Mouse (Mus musculus): ENCODE measurements around the gene Sox5. TPM values are rescaled to one million over a fixed set of nuclear protein-coding genes. Genes with fewer than 3 reads are reported as not detected.

The Sox5 gene
- polyA plus RNA-seq, 1 experiment: 0.85 TPM

DNA sequence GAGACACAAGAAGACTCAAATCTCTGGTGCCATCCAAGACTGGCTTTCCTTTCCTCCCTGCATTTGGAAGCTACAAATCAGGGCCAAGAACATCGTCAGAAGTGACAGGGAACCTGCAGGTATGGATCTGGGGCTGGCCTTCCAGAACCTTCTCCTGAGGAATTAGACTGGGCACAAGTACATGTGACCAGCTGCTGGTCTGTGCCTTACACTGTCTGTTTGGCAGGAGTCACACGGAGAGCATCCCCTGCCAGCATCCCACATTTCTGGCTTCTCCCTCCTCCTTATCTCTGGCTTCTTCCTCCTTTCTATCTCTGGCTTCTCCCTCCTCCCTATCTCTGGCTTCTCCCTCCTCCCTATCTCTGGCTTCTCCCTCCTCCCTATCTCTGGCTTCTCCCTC lies 263.0 kb downstream of the Sox5 start:
- no peak overlapping the region for H3K4me3 ChIP-seq (ENCODE audit: low read depth, low read length)
- H3K27me3 ChIP-seq (ENCODE audit: control insufficient read depth, insufficient read depth, low read length): no peaks in the 10 kb centered on the region
- 84% methylated on average over 2 of the region's 2 CpGs for WGBS
- no peaks in the 10 kb centered on the region for H3K36me3 ChIP-seq (ENCODE audit: control insufficient read depth, insufficient read depth, low read length)
- H3K4me1 ChIP-seq (ENCODE audit: control insufficient read depth, insufficient read depth, insufficient read length, low read length): no peaks in the 10 kb centered on the region
- no peak for TF ChIP-seq CTCF (IDR thresholded peaks at IDR 0.05; ENCODE audit: extremely low read depth, insufficient read length, insufficient replicate concordance, low read depth, low read length)
- TF ChIP-seq POLR2A (IDR thresholded peaks at IDR 0.05; ENCODE audit: low read depth, low read length): no peak
- H3K27ac ChIP-seq (ENCODE audit: insufficient read depth, low read depth, low read length): no peak overlapping the region

DNA sequence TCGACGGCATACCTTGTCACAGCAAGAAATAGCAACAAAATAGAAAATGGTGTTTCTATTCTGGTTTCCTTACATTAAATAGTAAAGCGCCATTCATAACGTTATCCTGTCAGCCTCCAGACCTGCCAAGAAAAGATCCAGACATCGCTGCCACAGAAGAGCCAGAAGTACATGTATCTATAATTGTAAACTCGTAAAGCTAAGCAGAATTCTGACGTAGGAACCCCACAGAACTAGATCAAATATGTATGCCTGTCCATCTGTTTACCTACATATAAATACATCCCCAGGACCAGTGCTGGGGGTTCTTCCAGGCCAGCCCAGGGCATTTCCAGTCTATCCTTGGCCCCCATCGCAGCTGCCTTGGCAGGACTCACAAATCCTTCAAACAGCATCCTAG lies 265.9 kb downstream of the Sox5 start:
- Histone ChIP-seq H3K4me3 (ENCODE audit: low read depth, low read length) (no peak overlapping the region), H3K36me3 (ENCODE audit: control insufficient read depth, insufficient read depth, low read length) (no peaks in the 10 kb centered on the region), H3K27ac (ENCODE audit: insufficient read depth, low read depth, low read length) (no peak overlapping the region), H3K27me3 (ENCODE audit: control insufficient read depth, insufficient read depth, low read length) (no peaks in the 10 kb centered on the region), H3K4me1 (ENCODE audit: control insufficient read depth, insufficient read depth, insufficient read length, low read length) (no peaks in the 10 kb centered on the region; the same call in 1 of the 2 replicates)
- 86% methylated on average over 8 of the region's 8 CpGs for WGBS
- TF ChIP-seq CTCF (IDR thresholded peaks at IDR 0.05; ENCODE audit: extremely low read depth, insufficient read length, insufficient replicate concordance, low read depth, low read length) (no peak), POLR2A (IDR thresholded peaks at IDR 0.05; ENCODE audit: low read depth, low read length) (no peak)

DNA sequence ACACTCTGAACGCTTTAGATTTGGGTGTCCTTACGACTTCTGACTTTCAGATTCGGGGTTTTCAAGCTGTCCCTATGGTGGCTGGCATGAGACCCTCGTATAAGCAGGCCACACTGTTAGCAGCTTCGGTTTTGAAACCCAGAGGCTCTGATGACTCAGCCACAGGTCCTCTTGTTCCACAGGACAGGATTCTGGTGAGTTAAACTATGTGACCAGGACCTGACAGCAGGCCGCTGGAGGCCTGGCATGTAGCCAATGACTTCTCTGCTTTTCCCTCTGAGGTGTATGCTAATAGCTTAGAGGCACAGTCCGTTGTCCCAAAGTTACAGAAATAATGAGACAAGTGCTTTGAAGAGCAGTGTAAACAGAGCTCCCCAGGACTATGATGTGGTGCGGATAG lies 268.0 kb downstream of the Sox5 start:
- TF ChIP-seq CTCF (IDR thresholded peaks at IDR 0.05; ENCODE audit: extremely low read depth, insufficient read length, insufficient replicate concordance, low read depth, low read length) (no peak), POLR2A (IDR thresholded peaks at IDR 0.05; ENCODE audit: low read depth, low read length) (no peak)
- WGBS: 56% methylated on average over 8 of the region's 8 CpGs
- no peaks in the 10 kb centered on the region; the same call in 1 of the 2 replicates for H3K4me1 ChIP-seq (ENCODE audit: control insufficient read depth, insufficient read depth, insufficient read length, low read length)
- H3K27ac ChIP-seq (ENCODE audit: insufficient read depth, low read depth, low read length): no peak overlapping the region
- no peaks in the 10 kb centered on the region for H3K27me3 ChIP-seq (ENCODE audit: control insufficient read depth, insufficient read depth, low read length)
- H3K36me3 ChIP-seq (ENCODE audit: control insufficient read depth, insufficient read depth, low read length): no peaks in the 10 kb centered on the region
- H3K4me3 ChIP-seq (ENCODE audit: low read depth, low read length): no peak overlapping the region

DNA sequence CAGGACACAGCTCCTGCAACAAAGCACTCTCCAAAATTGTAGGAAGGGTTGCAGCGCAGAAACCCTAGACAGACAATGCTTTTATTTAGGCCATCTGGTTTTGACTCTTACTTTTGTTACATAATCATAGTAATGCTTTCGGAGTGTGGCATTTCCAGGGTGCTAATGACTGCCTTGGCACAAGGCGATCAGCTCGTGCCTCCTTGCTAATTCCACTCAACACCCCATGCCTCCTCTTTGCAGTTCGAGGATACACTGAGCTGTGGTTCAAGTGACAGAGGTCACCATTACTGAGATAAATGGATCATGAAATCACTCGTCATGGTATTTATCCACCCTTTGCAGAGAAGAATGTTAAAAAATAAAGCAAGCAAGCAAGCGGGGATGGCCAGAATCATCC lies 269.9 kb downstream of the Sox5 start:
- 85% methylated on average over 7 of the region's 7 CpGs for WGBS

DNA sequence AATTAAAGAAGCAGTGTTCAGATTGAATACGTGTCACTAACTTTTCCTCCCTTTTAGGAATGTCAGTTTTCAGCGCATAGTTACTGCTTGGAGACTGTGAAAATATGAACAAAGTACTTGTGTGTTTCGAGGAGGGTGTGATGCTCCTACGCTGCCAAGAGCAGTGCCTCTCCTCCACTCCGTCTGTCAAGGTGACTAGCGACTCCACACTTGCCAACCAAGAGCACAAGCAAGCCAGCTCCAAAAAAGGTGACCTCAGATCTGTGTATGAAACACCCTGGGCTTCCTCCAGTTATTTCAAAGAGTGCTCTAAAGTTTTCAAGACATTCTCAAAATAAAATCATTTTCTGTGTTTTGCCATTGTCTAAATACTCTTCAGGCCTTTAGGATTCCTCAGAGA lies 271.6 kb downstream of the Sox5 start:
- 86% methylated on average over 6 of the region's 6 CpGs for WGBS
- no peaks in the 10 kb centered on the region for H3K36me3 ChIP-seq (ENCODE audit: control insufficient read depth, insufficient read depth, low read length)
- TF ChIP-seq CTCF (IDR thresholded peaks at IDR 0.05; ENCODE audit: extremely low read depth, insufficient read length, insufficient replicate concordance, low read depth, low read length) (no peak), POLR2A (IDR thresholded peaks at IDR 0.05; ENCODE audit: low read depth, low read length) (no peak)
- no peaks in the 10 kb centered on the region for H3K27me3 ChIP-seq (ENCODE audit: control insufficient read depth, insufficient read depth, low read length)
- no peak overlapping the region for H3K27ac ChIP-seq (ENCODE audit: insufficient read depth, low read depth, low read length)
- H3K4me3 ChIP-seq (ENCODE audit: low read depth, low read length): no peak overlapping the region
- no peaks in the 10 kb centered on the region; the same call in 1 of the 2 replicates for H3K4me1 ChIP-seq (ENCODE audit: control insufficient read depth, insufficient read depth, insufficient read length, low read length)

More for the DNA sequence above, 269.9 kb downstream of the Sox5 start:
- H3K36me3 ChIP-seq (ENCODE audit: control insufficient read depth, insufficient read depth, low read length): no peaks in the 10 kb centered on the region
- no peak overlapping the region for H3K27ac ChIP-seq (ENCODE audit: insufficient read depth, low read depth, low read length)
- no peaks in the 10 kb centered on the region; the same call in 1 of the 2 replicates for H3K4me1 ChIP-seq (ENCODE audit: control insufficient read depth, insufficient read depth, insufficient read length, low read length)
- no peak overlapping the region for H3K4me3 ChIP-seq (ENCODE audit: low read depth, low read length)
- TF ChIP-seq POLR2A (IDR thresholded peaks at IDR 0.05; ENCODE audit: low read depth, low read length): no peak
- TF ChIP-seq CTCF (IDR thresholded peaks at IDR 0.05; ENCODE audit: extremely low read depth, insufficient read length, insufficient replicate concordance, low read depth, low read length): no peak
- H3K27me3 ChIP-seq (ENCODE audit: control insufficient read depth, insufficient read depth, low read length): no peaks in the 10 kb centered on the region

DNA sequence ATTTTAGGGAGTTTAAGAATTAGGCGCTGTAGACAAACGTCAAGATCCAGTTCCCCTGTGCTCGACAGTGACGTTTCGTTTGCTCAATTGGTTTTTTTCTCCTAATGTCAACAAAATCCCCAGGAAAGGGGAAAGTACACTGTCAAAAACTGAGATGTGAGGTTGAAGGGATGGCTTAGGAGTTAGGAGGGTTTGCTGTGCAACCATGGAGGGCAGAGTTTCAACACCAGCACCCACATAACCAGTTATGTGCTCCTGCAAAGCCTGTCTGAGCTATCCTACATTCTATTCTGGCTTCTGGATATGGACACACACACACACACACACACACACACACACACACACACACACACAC lies 277.6 kb downstream of the Sox5 start:
- no peak overlapping the region for H3K4me3 ChIP-seq (ENCODE audit: low read depth, low read length)
- no peak overlapping the region for H3K27ac ChIP-seq (ENCODE audit: insufficient read depth, low read depth, low read length)
- no peaks in the 10 kb centered on the region for H3K27me3 ChIP-seq (ENCODE audit: control insufficient read depth, insufficient read depth, low read length)
- TF ChIP-seq POLR2A (IDR thresholded peaks at IDR 0.05; ENCODE audit: low read depth, low read length) (no peak), CTCF (IDR thresholded peaks at IDR 0.05; ENCODE audit: extremely low read depth, insufficient read length, insufficient replicate concordance, low read depth, low read length) (no peak)
- no peaks in the 10 kb centered on the region for H3K4me1 ChIP-seq (ENCODE audit: control insufficient read depth, insufficient read depth, insufficient read length, low read length)
- H3K36me3 ChIP-seq (ENCODE audit: control insufficient read depth, insufficient read depth, low read length): no peaks in the 10 kb centered on the region
- 20% methylated on average over 5 of the region's 5 CpGs for WGBS

DNA sequence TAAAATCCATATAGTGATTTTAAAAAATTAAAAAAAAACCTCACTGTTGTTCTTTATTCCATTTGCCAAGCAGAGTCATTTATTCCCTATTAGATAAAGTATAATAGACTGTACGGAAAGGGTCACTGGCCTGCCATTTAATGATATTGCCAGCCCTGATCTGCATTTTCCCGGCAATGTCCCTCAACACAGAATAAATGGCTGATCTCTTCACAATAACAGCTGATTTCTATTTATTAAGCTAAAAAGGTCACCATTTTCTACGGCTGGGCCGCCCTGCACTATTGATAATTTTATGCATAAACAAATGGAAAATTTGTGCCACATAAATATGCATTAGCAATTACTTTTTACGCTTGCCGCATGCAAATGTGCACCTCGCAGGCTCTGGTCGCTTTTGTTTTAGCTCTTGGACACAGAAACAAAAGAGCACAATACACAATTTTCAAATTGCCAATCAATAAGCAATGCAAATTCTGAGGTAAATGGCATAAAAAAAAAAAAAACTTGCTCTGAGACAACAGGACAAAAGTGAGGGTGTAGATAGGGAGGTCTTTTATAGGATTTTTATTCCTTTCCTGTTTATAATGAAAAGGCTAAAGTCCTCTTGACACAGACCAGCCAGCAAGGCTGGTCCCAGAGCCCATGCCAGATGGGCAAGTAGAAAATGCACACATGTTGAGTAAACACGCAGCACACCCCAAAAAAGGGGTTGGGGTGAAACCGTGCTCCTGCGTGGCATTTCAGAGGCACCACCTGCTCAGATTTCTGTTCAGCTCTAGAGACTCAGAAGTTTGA lies 278.2 kb downstream of the Sox5 start:
- WGBS: 75% methylated on average over 11 of the region's 11 CpGs
- TF ChIP-seq CTCF (IDR thresholded peaks at IDR 0.05; ENCODE audit: extremely low read depth, insufficient read length, insufficient replicate concordance, low read depth, low read length): no peak
- no peak for TF ChIP-seq POLR2A (IDR thresholded peaks at IDR 0.05; ENCODE audit: low read depth, low read length)
- Histone ChIP-seq H3K36me3 (ENCODE audit: control insufficient read depth, insufficient read depth, low read length) (no peaks in the 10 kb centered on the region), H3K4me3 (ENCODE audit: low read depth, low read length) (no peak overlapping the region), H3K27me3 (ENCODE audit: control insufficient read depth, insufficient read depth, low read length) (no peaks in the 10 kb centered on the region), H3K27ac (ENCODE audit: insufficient read depth, low read depth, low read length) (no peak overlapping the region), H3K4me1 (ENCODE audit: control insufficient read depth, insufficient read depth, insufficient read length, low read length) (no peaks in the 10 kb centered on the region)

Data from small intestine, adult 2 months (tissue).